Mouse (Mus musculus) lung, embryonic 16.5 days (tissue): ENCODE data around the gene Cryz. TPM values are rescaled to one million over a fixed set of nuclear protein-coding genes. Genes with fewer than 3 reads are reported as not detected.

Experiments
- polyA plus RNA-seq: library from polyadenylated mRNA; unstranded; fragments of >200 nt; fragmentation: Nextera tagmentation; extraction: Ambion mirVana; gene quantifications from 2 replicates; pipeline ENCODE4 v1.2.1, GENCODE M21; 2015

Gene Cryz
- polyA plus RNA-seq, 1 experiment from 2014 or later, result 15.8 TPM

Other genes with a start within 250 kb of the Cryz start
- 12.4 and 16.2 TPM in 2 replicates for gene Tyw3, start 393 bp downstream of the Cryz start, polyA plus RNA-seq
- gene Erich3, start 67.1 kb downstream of the Cryz start, polyA plus RNA-seq, result 0.23 and 0.25 TPM in 2 replicates